Mouse (Mus musculus): ENCODE data around the gene Fndc3b. TPM values are rescaled to one million over a fixed set of nuclear protein-coding genes. Genes with fewer than 3 reads are reported as not detected.

Gene Fndc3b
- polyA plus RNA-seq, 2 experiments: 4.2 to 5.5 TPM

GRCm38 (mm10) chr3:27421980-27422379 is 289.1 kb downstream of the Fndc3b start:
- H3K4me3 ChIP-seq (ENCODE audit: insufficient read depth in 1 of 2, low read depth in 2 of 2, low read length in 2 of 2): no peak overlapping the region
- 71% methylated on average over 12 of the region's 12 CpGs for WGBS (ENCODE audit: insufficient replicate concordance)
- no peaks in the 10 kb centered on the region for H3K9me3 ChIP-seq (ENCODE audit: control insufficient read depth, low read length)
- no peak for DNase-seq (ENCODE audit: low read depth in 3 of 3, low spot score in 3 of 3)
- H3K4me2 ChIP-seq (ENCODE audit: low read depth): no peak overlapping the region
- no peak overlapping the region for H3K9ac ChIP-seq (replicated peaks)
- no peaks in the 10 kb centered on the region for H3K36me3 ChIP-seq (replicated peaks; ENCODE audit: control insufficient read depth, insufficient read depth, low read depth)
- no peak for ATAC-seq (ENCODE audit: insufficient read depth)
- no peaks in the 10 kb centered on the region for H3K27me3 ChIP-seq (ENCODE audit: control insufficient read depth, insufficient read depth, low read length)
- no peak for TF ChIP-seq EP300 (IDR thresholded peaks at IDR 0.05; ENCODE audit: low read depth)
- no peak for TF ChIP-seq CTCF (IDR thresholded peaks at IDR 0.05; ENCODE audit: low read depth)
- H3K27ac ChIP-seq: no peak overlapping the region
- H3K4me1 ChIP-seq (replicated peaks; ENCODE audit: control insufficient read depth in 2 of 2, insufficient read depth in 2 of 2, low read length in 1 of 2): no peaks in the 10 kb centered on the region

GRCm38 (mm10) chr3:27418602-27419001 is 292.5 kb downstream of the Fndc3b start:
- Histone ChIP-seq H3K27me3 (ENCODE audit: control insufficient read depth, insufficient read depth, low read length) (no peaks in the 10 kb centered on the region), H3K27ac (no peak overlapping the region), H3K36me3 (replicated peaks; ENCODE audit: control insufficient read depth, insufficient read depth, low read depth) (no peaks in the 10 kb centered on the region), H3K9me3 (ENCODE audit: control insufficient read depth, low read length) (no peaks in the 10 kb centered on the region), H3K9ac (replicated peaks) (no peak overlapping the region), H3K4me2 (ENCODE audit: low read depth) (no peak overlapping the region), H3K4me1 (replicated peaks; ENCODE audit: control insufficient read depth in 2 of 2, insufficient read depth in 2 of 2, low read length in 1 of 2) (no peaks in the 10 kb centered on the region), H3K4me3 (ENCODE audit: insufficient read depth in 1 of 2, low read depth in 2 of 2, low read length in 2 of 2) (no peak overlapping the region)
- TF ChIP-seq EP300 (IDR thresholded peaks at IDR 0.05; ENCODE audit: low read depth) (no peak), CTCF (IDR thresholded peaks at IDR 0.05; ENCODE audit: low read depth) (no peak)
- DNase-seq (ENCODE audit: low read depth in 3 of 3, low spot score in 3 of 3) (no peak), ATAC-seq (ENCODE audit: insufficient read depth) (no peak)
- 76% methylated on average over 8 of the region's 8 CpGs for WGBS (ENCODE audit: insufficient replicate concordance)

- DNase-seq (ENCODE audit: low read depth in 3 of 3, low spot score in 3 of 3) (no peak), ATAC-seq (ENCODE audit: insufficient read depth) (no peak)
- no peaks in the 10 kb centered on the region for H3K4me1 ChIP-seq (replicated peaks; ENCODE audit: control insufficient read depth in 2 of 2, insufficient read depth in 2 of 2, low read length in 1 of 2)
- H3K27ac ChIP-seq: no peak overlapping the region
- H3K27me3 ChIP-seq (ENCODE audit: control insufficient read depth, insufficient read depth, low read length): no peaks in the 10 kb centered on the region
- H3K4me3 ChIP-seq (ENCODE audit: insufficient read depth in 1 of 2, low read depth in 2 of 2, low read length in 2 of 2): no peak overlapping the region
- H3K36me3 ChIP-seq (replicated peaks; ENCODE audit: control insufficient read depth, insufficient read depth, low read depth): no peaks in the 10 kb centered on the region
- H3K9ac ChIP-seq (replicated peaks): no peak overlapping the region
- H3K4me2 ChIP-seq (ENCODE audit: low read depth): no peak overlapping the region
- whole genome bisulfite sequencing (ENCODE audit: insufficient replicate concordance): 84% methylated on average over 10 of the region's 10 CpGs
- TF ChIP-seq CTCF (IDR thresholded peaks at IDR 0.05; ENCODE audit: low read depth) (no peak), EP300 (IDR thresholded peaks at IDR 0.05; ENCODE audit: low read depth) (no peak)
- H3K9me3 ChIP-seq (ENCODE audit: control insufficient read depth, low read length): no peaks in the 10 kb centered on the region
These were observed 294.3 kb downstream of the Fndc3b start for GRCm38 (mm10) chr3:27416786-27417185.

- no peak overlapping the region for H3K4me3 ChIP-seq (ENCODE audit: insufficient read depth in 1 of 2, low read depth in 2 of 2, low read length in 2 of 2)
- no peaks in the 10 kb centered on the region for H3K36me3 ChIP-seq (replicated peaks; ENCODE audit: control insufficient read depth, insufficient read depth, low read depth)
- H3K4me1 ChIP-seq (replicated peaks; ENCODE audit: control insufficient read depth in 2 of 2, insufficient read depth in 2 of 2, low read length in 1 of 2): no peaks in the 10 kb centered on the region
- DNase-seq (ENCODE audit: low read depth in 3 of 3, low spot score in 3 of 3) (no peak), ATAC-seq (ENCODE audit: insufficient read depth) (no peak)
- WGBS (ENCODE audit: insufficient replicate concordance): 58% methylated on average over 3 of the region's 3 CpGs
- no peak overlapping the region for H3K4me2 ChIP-seq (ENCODE audit: low read depth)
- H3K9me3 ChIP-seq (ENCODE audit: control insufficient read depth, low read length): no peaks in the 10 kb centered on the region
- no peak overlapping the region for H3K9ac ChIP-seq (replicated peaks)
- TF ChIP-seq CTCF (IDR thresholded peaks at IDR 0.05; ENCODE audit: low read depth) (no peak), EP300 (IDR thresholded peaks at IDR 0.05; ENCODE audit: low read depth) (no peak)
- H3K27me3 ChIP-seq (ENCODE audit: control insufficient read depth, insufficient read depth, low read length): no peaks in the 10 kb centered on the region
- H3K27ac ChIP-seq: no peak overlapping the region
These were observed 297.5 kb downstream of the Fndc3b start for GRCm38 (mm10) chr3:27413566-27413965.

- TF ChIP-seq EP300 (IDR thresholded peaks at IDR 0.05; ENCODE audit: low read depth): no peak
- no peak for TF ChIP-seq CTCF (IDR thresholded peaks at IDR 0.05; ENCODE audit: low read depth)
- Histone ChIP-seq H3K27me3 (ENCODE audit: control insufficient read depth, insufficient read depth, low read length) (no peaks in the 10 kb centered on the region), H3K27ac (no peak overlapping the region), H3K36me3 (replicated peaks; ENCODE audit: control insufficient read depth, insufficient read depth, low read depth) (no peaks in the 10 kb centered on the region), H3K9me3 (ENCODE audit: control insufficient read depth, low read length) (no peaks in the 10 kb centered on the region), H3K4me3 (ENCODE audit: insufficient read depth in 1 of 2, low read depth in 2 of 2, low read length in 2 of 2) (no peak overlapping the region), H3K9ac (replicated peaks) (no peak overlapping the region), H3K4me1 (replicated peaks; ENCODE audit: control insufficient read depth in 2 of 2, insufficient read depth in 2 of 2, low read length in 1 of 2) (no peaks in the 10 kb centered on the region), H3K4me2 (ENCODE audit: low read depth) (no peak overlapping the region)
- ATAC-seq (ENCODE audit: insufficient read depth) (no peak), DNase-seq (ENCODE audit: low read depth in 3 of 3, low spot score in 3 of 3) (no peak)
- WGBS (ENCODE audit: insufficient replicate concordance): 65% methylated on average over 2 of the region's 2 CpGs
These were observed 299.8 kb downstream of the Fndc3b start for GRCm38 (mm10) chr3:27411286-27411685.

Data from liver, embryonic 14.5 days (tissue).